Mouse (Mus musculus) forebrain, postnatal 0 days (tissue): ENCODE data around the gene Spink8. TPM values are rescaled to one million over a fixed set of nuclear protein-coding genes. Genes with fewer than 3 reads are reported as not detected.

Source experiments
- ATAC-seq: fragments of 200-750 bp; cut with Nextera tagmentation; 2 replicates; pipeline ENCODE4 v1.8.0; 2017; ENCODE audit warnings: mild to moderate bottlenecking, moderate library complexity
- DNase-seq: peaks from one replicate; pipeline ENCODE4 v3.0.0-alpha.2; 2015
- H3K27ac ChIP-seq: fragments of 300-500 bp; sonication (generic); 2 replicates; pipeline ENCODE4 v1.5.1; 2014; ENCODE audit warnings: low read depth, mild to moderate bottlenecking, antibody characterized with exemption, low read length, moderate library complexity, mixed read lengths
- H3K27me3 ChIP-seq: fragments of 300-500 bp; sonication (generic); 2 replicates; pipeline ENCODE4 v1.6.1; 2014; ENCODE audit warnings: mild to moderate bottlenecking, low read length, mixed read lengths; ENCODE audit not compliant: insufficient read depth
- H3K36me3 ChIP-seq: fragments of 300-500 bp; sonication (generic); 2 replicates; pipeline ENCODE4 v1.6.1; 2014; ENCODE audit warnings: mild to moderate bottlenecking, moderate library complexity; ENCODE audit not compliant: insufficient read depth
- H3K4me1 ChIP-seq: fragments of 300-500 bp; sonication (generic); 2 replicates; pipeline ENCODE4 v1.6.1; 2014; ENCODE audit warnings: antibody characterized with exemption; ENCODE audit not compliant: insufficient read depth
- H3K4me2 ChIP-seq: fragments of 300-500 bp; sonication (generic); 2 replicates; pipeline ENCODE4 v1.6.1; 2014; ENCODE audit warnings: low read depth, mild to moderate bottlenecking, moderate library complexity
- H3K4me3 ChIP-seq: fragments of 300-500 bp; sonication (generic); 2 replicates; pipeline ENCODE4 v1.5.1; 2014; ENCODE audit warnings: low read depth, low read length, mixed read lengths
- H3K9ac ChIP-seq: fragments of 300-500 bp; sonication (generic); 2 replicates; pipeline ENCODE4 v1.6.1; 2014; ENCODE audit warnings: mild to moderate bottlenecking
- H3K9me3 ChIP-seq: fragments of 300-500 bp; sonication (generic); 2 replicates; pipeline ENCODE4 v1.6.1; 2016; ENCODE audit warnings: low read length
- CTCF ChIP-seq: sonication (generic); IDR thresholded peaks from 2 replicates; pipeline ENCODE4 v1.5.1; 2016; ENCODE audit warnings: antibody characterized with exemption, control low read depth, low read depth
- WGBS: fragments of 180-500 bp; shearing (Covaris S2); extraction: QIAGEN DNeasy Blood & Tissue Kit; methylation state at CpG from one replicate; pipeline ENCODE4 v1.1.7; 2014; 5-methylcytosine and 5-hydroxymethylcytosine counted together
- polyA plus RNA-seq: library from polyadenylated mRNA; unstranded; fragments of >200 nt; fragmentation: Nextera tagmentation; extraction: Ambion mirVana; gene quantifications from 2 replicates; pipeline ENCODE4 v1.2.1, GENCODE M21; 2015
- total RNA-seq: library from RNA; depleted of rRNA; stranded (reverse); fragments of >200 nt; gene quantifications from 2 replicates; pipeline ENCODE4 v1.2.3, GENCODE M21; 2014; rRNA removed

Spink8 gene
- total and polyA plus RNA-seq, 2 experiments from 2014 or later: 0.69 TPM; not detected in 1

DNA sequence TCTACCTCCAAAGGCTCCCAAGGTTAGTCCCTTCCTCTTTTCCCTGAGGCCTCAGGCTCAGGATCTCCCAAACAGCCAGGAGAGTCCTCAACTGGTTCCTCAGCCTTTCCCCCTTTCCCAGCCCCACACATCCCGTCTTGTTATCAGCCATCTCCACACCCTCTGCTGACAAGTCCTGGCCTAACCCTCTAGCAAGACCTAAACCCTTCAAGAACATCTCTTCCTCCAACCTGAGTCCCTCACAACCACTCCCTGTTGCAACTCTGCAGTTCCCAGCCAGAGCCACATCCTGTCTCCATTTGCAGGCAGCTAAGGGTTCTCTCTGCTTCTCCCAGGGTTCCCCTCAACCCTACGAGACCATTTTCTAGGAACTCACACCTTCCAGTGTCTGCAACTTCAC is 54.1 kb downstream of the Spink8 start:
- ATAC-seq: no peak
- Histone ChIP-seq H3K9me3 (no peaks in the 10 kb centered on the region), H3K4me1 (no peaks in the 10 kb centered on the region), H3K27me3 (no peaks in the 10 kb centered on the region; the same call in 1 of the 2 replicates), H3K9ac (no peak overlapping the region), H3K4me3 (no peak overlapping the region), H3K36me3 (no peaks in the 10 kb centered on the region), H3K4me2 (no peak overlapping the region), H3K27ac (no peak overlapping the region)
- no peak for TF ChIP-seq CTCF
- no peak for DNase-seq
- 93% methylated on average over 2 of the region's 2 CpGs for WGBS

DNA sequence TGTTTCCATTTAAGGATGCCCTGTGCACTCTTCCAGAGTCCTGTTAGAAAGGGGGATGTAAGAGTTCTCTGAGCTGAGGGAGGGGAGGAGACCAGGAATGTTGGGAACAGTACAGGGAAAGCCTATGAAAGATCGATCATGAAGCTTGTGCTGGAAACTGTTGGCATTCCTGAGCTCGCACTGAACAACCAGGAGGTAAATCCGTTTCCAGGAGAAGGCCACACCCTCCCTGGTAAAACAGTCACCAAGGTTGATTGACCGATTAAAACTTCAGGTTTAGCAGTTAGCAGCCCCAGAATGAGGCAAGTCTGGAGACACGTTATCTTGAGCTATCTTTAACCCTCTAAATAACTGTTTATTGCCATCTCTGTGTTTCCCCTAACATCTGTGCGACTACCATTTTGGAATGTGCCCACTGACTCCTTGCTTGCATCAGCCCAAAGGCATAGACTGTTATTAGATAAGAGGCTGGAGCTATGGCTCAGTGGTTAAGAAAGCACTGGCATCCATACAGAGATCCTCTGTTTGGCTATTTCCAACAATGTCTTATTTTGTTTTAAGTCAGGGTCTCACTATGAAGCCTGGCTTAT is 59.0 kb downstream of the Spink8 start:
- H3K9ac ChIP-seq: no peak overlapping the region

GRCm38 (mm10) chr9:109874797-109875691 is 63.0 kb downstream of the Spink8 start, which contains the start of gene Cdc25a:
Gene Cdc25a, plus strand, starts transcription at chr9:109875579.
- Histone ChIP-seq H3K4me3 (peak within 1 kb of the TSS; percentile 82), H3K36me3 (peaks cover 12% of the 10 kb centered on the region), H3K4me1 (no peaks in the 10 kb centered on the region), H3K4me2 (peak within 1 kb of the TSS; percentile 92), H3K9me3 (no peaks in the 10 kb centered on the region), H3K9ac (peak within 1 kb of the TSS; percentile 77), H3K27me3 (no peaks in the 10 kb centered on the region), H3K27ac (peak within 1 kb of the TSS; percentile 75)
- 7% methylated on average over 33 of the region's 33 CpGs for WGBS
- ATAC-seq: peak; percentile 96
- peak; percentile 98 for DNase-seq
- peak; percentile 68 for TF ChIP-seq CTCF

More for the DNA sequence above, 59.0 kb downstream of the Spink8 start:
- WGBS: 44% methylated on average over 6 of the region's 6 CpGs
- DNase-seq (no peak), ATAC-seq (no peak)
- Histone ChIP-seq H3K4me2 (no peak overlapping the region), H3K9me3 (no peaks in the 10 kb centered on the region), H3K27me3 (no peaks in the 10 kb centered on the region; the same call in 1 of the 2 replicates), H3K36me3 (no peaks in the 10 kb centered on the region), H3K4me3 (no peak overlapping the region), H3K4me1 (no peaks in the 10 kb centered on the region), H3K27ac (no peak overlapping the region)
- no peak for TF ChIP-seq CTCF

DNA sequence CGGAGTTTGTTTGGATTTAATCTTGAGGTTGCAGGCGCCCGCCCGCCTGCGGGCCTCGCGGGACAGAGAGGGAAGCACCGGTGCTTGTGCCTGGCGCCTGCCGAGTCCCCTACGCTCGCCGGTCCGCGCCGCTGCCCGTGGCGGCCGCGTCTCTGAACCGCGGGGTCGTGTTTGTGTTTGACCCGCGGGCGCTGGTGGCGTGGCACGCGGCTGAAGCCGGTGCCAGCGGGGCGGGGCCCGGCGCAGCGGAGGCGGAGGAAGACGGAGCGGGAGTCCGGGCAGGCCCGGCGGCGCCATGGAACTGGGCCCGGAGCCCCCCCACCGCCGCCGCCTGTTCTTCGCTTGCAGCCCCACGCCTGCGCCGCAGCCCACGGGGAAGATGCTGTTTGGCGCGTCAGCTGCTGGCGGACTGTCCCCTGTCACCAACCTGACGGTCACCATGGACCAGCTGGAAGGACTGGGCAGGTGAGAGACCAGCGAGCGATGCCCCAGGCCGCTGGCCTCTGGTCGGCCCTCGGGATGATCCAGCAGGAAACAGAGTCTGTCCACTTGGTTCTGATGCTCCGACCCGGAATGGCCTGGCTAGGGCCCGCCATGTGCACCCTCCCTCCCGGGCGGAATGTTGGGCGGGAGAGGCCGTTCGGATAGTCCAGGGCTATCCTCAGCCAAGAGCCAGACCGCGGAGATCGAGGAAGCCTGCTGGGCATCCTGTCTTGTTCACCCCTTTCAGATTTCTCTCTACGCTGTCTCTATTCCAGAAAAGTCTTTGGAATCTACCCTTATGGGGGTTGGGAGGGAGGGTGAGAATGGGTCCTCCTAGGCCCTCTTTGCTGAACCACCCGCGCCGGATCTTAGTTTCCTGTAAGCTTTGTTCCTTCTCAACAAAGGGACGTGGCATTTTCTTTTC is 63.9 kb downstream of the Spink8 start:
- peak overlapping the region; percentile 92 for H3K4me2 ChIP-seq
- WGBS: 1% methylated on average over 72 of the region's 76 CpGs
- peak; percentile 40 for DNase-seq
- H3K9me3 ChIP-seq: no peaks in the 10 kb centered on the region
- H3K4me3 ChIP-seq: peak overlapping the region; percentile 82
- H3K27me3 ChIP-seq: no peaks in the 10 kb centered on the region
- peak; percentile 67 for ATAC-seq
- H3K9ac ChIP-seq: peak overlapping the region; percentile 77
- no peaks in the 10 kb centered on the region for H3K4me1 ChIP-seq
- no peak for TF ChIP-seq CTCF
- peaks cover 21% of the 10 kb centered on the region for H3K36me3 ChIP-seq
- H3K27ac ChIP-seq: peak overlapping the region; percentile 75

Other genes starting within 250 kb of the Spink8 start
- gene Fbxw15, start 244.0 kb upstream of the Spink8 start, total RNA-seq: 0.71 TPM in 1 of 2 replicates, not detected in the other
- not detected in 2 replicates for gene Fbxw15, start 244.0 kb upstream of the Spink8 start, polyA plus RNA-seq
- 0.19 TPM in 1 of 2 replicates, not detected in the other for gene Fbxw24, start 186.2 kb upstream of the Spink8 start, total RNA-seq
- gene Fbxw24, start 186.2 kb upstream of the Spink8 start, polyA plus RNA-seq: not detected in 2 replicates
- gene Fbxw25, start 147.6 kb upstream of the Spink8 start, total RNA-seq: not detected in 2 replicates
- not detected in 2 replicates for gene Fbxw25, start 147.6 kb upstream of the Spink8 start, polyA plus RNA-seq
- not detected in 2 replicates for gene Fbxw18, start 109.6 kb upstream of the Spink8 start, total RNA-seq
- gene Fbxw18, start 109.6 kb upstream of the Spink8 start, polyA plus RNA-seq: not detected in 2 replicates
- gene Fbxw26, start 66.2 kb upstream of the Spink8 start, total RNA-seq: not detected in 2 replicates
- gene Fbxw26, start 66.2 kb upstream of the Spink8 start, polyA plus RNA-seq: not detected in 2 replicates
- gene Fbxw27, start 21.6 kb upstream of the Spink8 start, total RNA-seq: not detected in 2 replicates
- gene Fbxw27, start 21.6 kb upstream of the Spink8 start, polyA plus RNA-seq: not detected in 2 replicates
- gene Nme6, start 20.5 kb downstream of the Spink8 start, total RNA-seq: 31.3 and 39.8 TPM in 2 replicates
- gene Nme6, start 20.5 kb downstream of the Spink8 start, polyA plus RNA-seq: 47.5 and 55.6 TPM in 2 replicates
- gene Camp, start 37.3 kb downstream of the Spink8 start, total RNA-seq: 0.85 TPM in 1 of 2 replicates, not detected in the other
- gene Camp, start 37.3 kb downstream of the Spink8 start, polyA plus RNA-seq: 0.35 and 1.4 TPM in 2 replicates
- 14.4 and 16.1 TPM in 2 replicates for gene Cdc25a, start 63.3 kb downstream of the Spink8 start, total RNA-seq
- gene Cdc25a, start 63.3 kb downstream of the Spink8 start, polyA plus RNA-seq: 7.7 and 8.7 TPM in 2 replicates
- gene Map4, start 119.2 kb downstream of the Spink8 start, total RNA-seq: 226 and 237 TPM in 2 replicates
- gene Map4, start 119.2 kb downstream of the Spink8 start, polyA plus RNA-seq: 158 and 201 TPM in 2 replicates